Mouse (Mus musculus): ENCODE results near the gene BC117090.
"Not testable (repeated sequence)": the region's sequence is repeated elsewhere in the genome, so short reads cannot be mapped to it uniquely, and the experiment has no call there.

Gene BC117090

DNA sequence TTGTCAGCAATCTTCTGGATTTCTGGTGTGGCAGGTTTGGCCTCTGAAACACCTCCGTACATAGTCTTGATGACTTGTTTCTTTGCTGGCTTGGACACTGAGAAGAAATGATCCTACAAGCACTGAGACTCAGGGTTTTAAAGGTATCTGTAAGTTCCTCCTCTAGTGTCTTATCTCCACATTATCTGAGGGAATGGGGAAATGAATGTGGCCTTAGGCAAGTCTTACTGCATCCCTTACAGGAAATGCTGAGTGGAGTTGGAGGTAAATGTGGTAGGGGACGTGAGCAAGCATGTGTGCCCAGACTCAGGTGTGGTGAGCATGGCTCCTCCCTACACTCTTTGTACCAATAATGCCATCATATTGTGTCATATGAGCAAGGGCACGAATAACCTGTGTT is at the start of gene BC117090:
Gene BC117090 (minus strand): TSS at position 101 of the 400 bp plus-strand sequence.
- DNase-seq (ENCODE audit: low spot score): no peak

- not testable (repeated sequence) for DNase-seq (ENCODE audit: low spot score)
Measured at GRCm38 (mm10) chr16:36367648-36368047, 33.5 kb upstream of the BC117090 start, which contains the start of gene BC100530. Gene BC100530 (minus strand): TSS chr16:36367748.

DNA sequence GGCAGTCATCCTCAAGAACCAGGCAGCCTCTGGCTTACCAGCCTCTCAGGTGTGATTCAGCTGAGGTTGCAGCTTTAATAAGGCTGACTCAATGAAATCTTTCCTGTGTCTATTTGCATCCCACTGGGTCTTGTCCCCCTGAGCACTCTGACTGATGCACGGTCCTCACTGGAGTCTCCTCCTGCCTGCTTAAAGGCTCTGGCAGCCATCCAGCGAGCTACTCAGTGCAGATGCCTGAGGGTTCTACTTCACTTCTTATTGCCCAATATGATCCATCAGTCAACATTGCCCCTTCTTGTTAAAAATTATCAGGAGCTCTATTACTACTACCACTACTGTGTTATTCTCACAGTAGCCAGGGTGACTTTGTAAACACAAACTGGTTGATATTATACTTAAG is 3.0 kb upstream of the BC117090 start:
- no peak for DNase-seq (ENCODE audit: low spot score)

DNA sequence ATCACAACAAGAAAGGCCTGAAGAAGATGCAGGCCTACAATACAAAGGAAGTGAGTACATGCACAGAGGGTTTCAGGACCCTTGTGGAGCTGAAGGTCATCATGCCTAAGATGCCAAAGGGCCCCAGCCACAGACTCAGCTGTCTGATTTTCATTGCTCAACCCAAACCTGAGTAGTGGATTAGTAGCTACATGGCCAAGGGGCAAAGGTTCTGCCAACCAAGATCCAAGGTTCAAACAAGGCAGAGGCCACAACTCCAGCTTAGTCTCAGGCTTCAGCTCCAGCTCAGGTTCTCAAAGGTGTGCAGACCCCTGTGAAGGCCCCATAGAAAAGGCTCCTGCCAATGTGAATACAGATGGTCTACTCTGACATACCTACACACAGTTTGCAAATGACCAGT is 14.8 kb downstream of the BC117090 start:
- no peak for DNase-seq (ENCODE audit: low spot score)

GRCm38 (mm10) chr16:36316111-36316510 is 18.0 kb downstream of the BC117090 start:
- not testable (repeated sequence) for DNase-seq (ENCODE audit: low spot score)

DNA sequence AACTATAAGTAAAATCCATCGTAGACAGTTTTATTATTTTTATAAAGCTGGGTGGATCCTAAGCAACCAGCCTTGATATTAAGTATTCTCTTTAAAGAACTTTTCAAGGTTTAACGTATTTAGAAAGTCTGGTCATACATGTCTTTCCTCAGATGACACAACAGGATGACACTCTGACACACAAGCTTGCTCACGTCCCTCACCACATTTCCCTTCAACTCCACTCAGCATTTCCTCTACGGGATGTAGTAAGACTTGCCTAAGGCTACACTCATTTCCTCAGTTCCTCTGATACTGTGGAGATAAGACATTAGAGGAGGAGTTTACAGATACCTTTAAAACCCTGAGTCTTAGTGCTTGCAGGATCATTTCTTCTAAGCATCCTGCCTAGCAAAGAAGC is 26.5 kb downstream of the BC117090 start:
- DNase-seq (ENCODE audit: low spot score): no peak

GRCm38 (mm10) chr16:36289140-36289539 is 45.0 kb downstream of the BC117090 start:
- DNase-seq (ENCODE audit: low spot score): no peak

GRCm38 (mm10) chr16:36276796-36277195 is 57.3 kb downstream of the BC117090 start, which contains the start of gene Stfa1:
Gene Stfa1 (plus strand): TSS chr16:36276951.
- not testable (repeated sequence) for DNase-seq (ENCODE audit: low spot score)
